Mouse (Mus musculus): ENCODE data around the gene Smim24.

DNA sequence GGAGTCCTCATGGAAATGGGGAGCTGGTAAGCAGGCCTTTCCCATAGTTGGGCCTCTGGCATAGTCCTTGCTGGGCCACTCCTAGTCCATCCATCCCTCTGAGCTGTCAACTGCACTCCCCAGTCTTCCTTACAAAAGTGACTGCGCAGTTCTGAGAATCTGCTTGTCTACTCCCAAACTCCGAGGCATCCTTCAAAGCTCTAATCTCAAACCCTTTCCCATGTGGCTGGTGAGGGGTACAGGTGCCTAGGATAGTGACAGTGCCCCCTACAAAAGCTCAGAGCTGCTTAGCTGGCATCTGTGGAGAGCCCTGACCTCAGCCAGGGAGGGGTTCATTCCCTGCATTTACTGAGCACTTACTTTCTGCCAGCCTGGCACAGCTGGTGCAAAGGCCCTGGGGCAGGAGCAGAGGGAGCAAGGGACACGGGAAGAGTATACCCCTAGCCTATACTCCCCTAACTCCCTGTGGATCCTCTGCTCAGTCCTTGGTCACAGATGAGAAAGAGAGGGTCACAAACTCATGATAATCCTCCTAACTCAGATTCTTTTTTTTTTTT, 29.9 kb downstream of the Smim24 start:
- no peak for TF ChIP-seq POLR2A (IDR thresholded peaks at IDR 0.05; ENCODE audit: control insufficient read depth, extremely low read depth, insufficient read depth, low read length, poor library complexity)
- no peak for TF ChIP-seq CTCF (IDR thresholded peaks at IDR 0.05; ENCODE audit: borderline replicate concordance, control insufficient read depth, extremely low read depth, insufficient read depth, low read length, poor library complexity)

Measured in thymus, adult 2 months (tissue).